Mouse (Mus musculus) neural tube, embryonic 12.5 days (tissue): ENCODE measurements at regions not wholly inside any gene's neighbourhood (a gene's known extent, or its start where the extent isn't known, plus 50 kb on each side); places are given as distances from the start of the nearest gene placed in this dataset.

Source experiments
- ATAC-seq: fragments of 200-750 bp; cut with Nextera tagmentation; 2 replicates; pipeline ENCODE4 v1.8.0; 2017; ENCODE audit warnings: low read depth, mild to moderate bottlenecking, moderate TSS enrichment, moderate library complexity; ENCODE audit not compliant: low FRiP score
- H3K27ac ChIP-seq: fragments of 300-500 bp; sonication (generic); 2 replicates; pipeline ENCODE4 v1.5.1; 2016
- H3K27me3 ChIP-seq: fragments of 300-500 bp; sonication (generic); replicated peaks from 2 replicates; pipeline ENCODE4 v1.6.1; 2016; ENCODE audit warnings: mild to moderate bottlenecking
- H3K36me3 ChIP-seq: fragments of 300-500 bp; sonication (generic); 2 replicates; pipeline ENCODE4 v1.6.1; 2016; ENCODE audit warnings: mild to moderate bottlenecking
- H3K4me1 ChIP-seq: fragments of 300-500 bp; sonication (generic); 2 replicates; pipeline ENCODE4 v1.6.1; 2016
- H3K4me2 ChIP-seq: fragments of 300-500 bp; sonication (generic); replicated peaks from 2 replicates; pipeline ENCODE4 v1.6.1; 2016; ENCODE audit warnings: mild to moderate bottlenecking
- H3K4me3 ChIP-seq: fragments of 300-500 bp; sonication (generic); 2 replicates; pipeline ENCODE4 v1.5.1; 2016
- H3K9ac ChIP-seq: fragments of 300-500 bp; sonication (generic); 2 replicates; pipeline ENCODE4 v1.6.1; 2016; ENCODE audit warnings: mild to moderate bottlenecking
- H3K9me3 ChIP-seq: fragments of 300-500 bp; sonication (generic); 2 replicates; pipeline ENCODE4 v1.6.1; 2016; ENCODE audit warnings: mild to moderate bottlenecking
- WGBS: fragments of 180-500 bp; shearing (Covaris S2); methylation state at CpG from one replicate; pipeline ENCODE4 v1.1.7; 2016; 5-methylcytosine and 5-hydroxymethylcytosine counted together

- Histone ChIP-seq H3K9ac (no peak overlapping the region), H3K9me3 (no peaks in the 10 kb centered on the region), H3K4me1 (no peaks in the 10 kb centered on the region), H3K27ac (no peak overlapping the region), H3K36me3 (no peaks in the 10 kb centered on the region), H3K4me3 (no peak overlapping the region), H3K4me2 (no peak overlapping the region), H3K27me3 (no peaks in the 10 kb centered on the region)
- no peak for ATAC-seq
- WGBS = 89% methylated on average over 3 of the region's 3 CpGs
Measured at GRCm38 (mm10) chr4:45746451-45746850, 52.4 kb upstream of the Aldh1b1 start.

GRCm38 (mm10) chr4:45745746-45746145 is 53.1 kb upstream of the Aldh1b1 start:
- 66% methylated on average over 9 of the region's 9 CpGs for WGBS
- Histone ChIP-seq H3K4me3 (no peak overlapping the region), H3K36me3 (no peaks in the 10 kb centered on the region), H3K9ac (no peak overlapping the region), H3K9me3 (no peaks in the 10 kb centered on the region), H3K4me2 (no peak overlapping the region), H3K27ac (no peak overlapping the region), H3K27me3 (no peaks in the 10 kb centered on the region), H3K4me1 (no peaks in the 10 kb centered on the region)
- ATAC-seq = no peak

GRCm38 (mm10) chr4:45744849-45745407 is 53.9 kb upstream of the Aldh1b1 start:
- H3K4me2 ChIP-seq = no peak overlapping the region
- H3K36me3 ChIP-seq = no peaks in the 10 kb centered on the region
- 89% methylated on average over 4 of the region's 4 CpGs for WGBS
- H3K27ac ChIP-seq = no peak overlapping the region
- ATAC-seq = no peak
- no peaks in the 10 kb centered on the region for H3K27me3 ChIP-seq
- H3K4me3 ChIP-seq = no peak overlapping the region
- no peaks in the 10 kb centered on the region for H3K4me1 ChIP-seq
- no peak overlapping the region for H3K9ac ChIP-seq
- no peaks in the 10 kb centered on the region for H3K9me3 ChIP-seq

- ATAC-seq = no peak
- Histone ChIP-seq H3K27ac (no peak overlapping the region), H3K9ac (no peak overlapping the region), H3K9me3 (no peaks in the 10 kb centered on the region), H3K36me3 (no peaks in the 10 kb centered on the region), H3K27me3 (no peaks in the 10 kb centered on the region), H3K4me1 (peaks cover 14% of the 10 kb centered on the region), H3K4me2 (no peak overlapping the region), H3K4me3 (no peak overlapping the region)
- 89% methylated on average over 12 of the region's 12 CpGs for WGBS
Measured at GRCm38 (mm10) chr4:45740779-45741365, 58.0 kb upstream of the Aldh1b1 start.

GRCm38 (mm10) chr4:45740319-45740718 is 58.5 kb upstream of the Aldh1b1 start:
- H3K4me3 ChIP-seq = no peak overlapping the region
- no peaks in the 10 kb centered on the region for H3K9me3 ChIP-seq
- H3K4me2 ChIP-seq = no peak overlapping the region
- 83% methylated on average over 5 of the region's 5 CpGs for WGBS
- H3K27ac ChIP-seq = no peak overlapping the region
- H3K36me3 ChIP-seq = no peaks in the 10 kb centered on the region
- H3K4me1 ChIP-seq = peaks cover 14% of the 10 kb centered on the region
- no peaks in the 10 kb centered on the region for H3K27me3 ChIP-seq
- no peak overlapping the region for H3K9ac ChIP-seq
- no peak for ATAC-seq

GRCm38 (mm10) chr4:45739696-45740095 is 59.1 kb upstream of the Aldh1b1 start:
- H3K9me3 ChIP-seq = no peaks in the 10 kb centered on the region
- no peak for ATAC-seq
- H3K27ac ChIP-seq = no peak overlapping the region
- no peaks in the 10 kb centered on the region for H3K27me3 ChIP-seq
- no peak overlapping the region for H3K4me2 ChIP-seq
- H3K4me1 ChIP-seq = peaks cover 14% of the 10 kb centered on the region
- H3K9ac ChIP-seq = no peak overlapping the region
- H3K4me3 ChIP-seq = no peak overlapping the region
- no peaks in the 10 kb centered on the region for H3K36me3 ChIP-seq
- WGBS = 82% methylated on average over 3 of the region's 3 CpGs

GRCm38 (mm10) chr4:45739168-45739567 is 59.7 kb upstream of the Aldh1b1 start:
- no peak overlapping the region for H3K4me2 ChIP-seq
- H3K27ac ChIP-seq = no peak overlapping the region
- no peaks in the 10 kb centered on the region for H3K9me3 ChIP-seq
- no peak overlapping the region for H3K4me3 ChIP-seq
- no peak overlapping the region for H3K9ac ChIP-seq
- no peak for ATAC-seq
- peaks cover 14% of the 10 kb centered on the region for H3K4me1 ChIP-seq
- H3K36me3 ChIP-seq = no peaks in the 10 kb centered on the region
- 59% methylated on average over 9 of the region's 9 CpGs for WGBS
- no peaks in the 10 kb centered on the region for H3K27me3 ChIP-seq

GRCm38 (mm10) chr4:45738746-45739145 is 60.1 kb upstream of the Aldh1b1 start:
- no peak overlapping the region for H3K9ac ChIP-seq
- H3K4me2 ChIP-seq = no peak overlapping the region
- no peaks in the 10 kb centered on the region for H3K36me3 ChIP-seq
- H3K4me1 ChIP-seq = peaks cover 14% of the 10 kb centered on the region
- no peaks in the 10 kb centered on the region for H3K9me3 ChIP-seq
- no peak overlapping the region for H3K4me3 ChIP-seq
- ATAC-seq = no peak
- no peaks in the 10 kb centered on the region for H3K27me3 ChIP-seq
- 50% methylated on average over 11 of the region's 11 CpGs for WGBS
- no peak overlapping the region for H3K27ac ChIP-seq

- H3K27me3 ChIP-seq = no peaks in the 10 kb centered on the region
- H3K4me3 ChIP-seq = no peak overlapping the region
- ATAC-seq = no peak
- WGBS = 30% methylated on average over 10 of the region's 10 CpGs
- no peaks in the 10 kb centered on the region for H3K36me3 ChIP-seq
- H3K4me1 ChIP-seq = peaks cover 14% of the 10 kb centered on the region
- H3K27ac ChIP-seq = no peak overlapping the region
- H3K4me2 ChIP-seq = no peak overlapping the region
- H3K9ac ChIP-seq = no peak overlapping the region
- H3K9me3 ChIP-seq = no peaks in the 10 kb centered on the region
Measured at GRCm38 (mm10) chr4:45736215-45736815, 62.5 kb upstream of the Aldh1b1 start.

- no peak overlapping the region for H3K9ac ChIP-seq
- H3K27me3 ChIP-seq = no peaks in the 10 kb centered on the region
- ATAC-seq = no peak
- H3K4me2 ChIP-seq = no peak overlapping the region
- no peaks in the 10 kb centered on the region for H3K9me3 ChIP-seq
- H3K27ac ChIP-seq = no peak overlapping the region
- H3K4me1 ChIP-seq = peaks cover 29% of the 10 kb centered on the region
- no peak overlapping the region for H3K4me3 ChIP-seq
- H3K36me3 ChIP-seq = no peaks in the 10 kb centered on the region
- WGBS = 91% methylated on average over 6 of the region's 6 CpGs
Measured at GRCm38 (mm10) chr4:45734011-45734410, 64.8 kb upstream of the Aldh1b1 start.

- Histone ChIP-seq H3K4me1 (peaks cover 41% of the 10 kb centered on the region), H3K27me3 (no peaks in the 10 kb centered on the region), H3K4me3 (no peak overlapping the region), H3K4me2 (no peak overlapping the region), H3K9ac (no peak overlapping the region), H3K9me3 (no peaks in the 10 kb centered on the region), H3K36me3 (no peaks in the 10 kb centered on the region), H3K27ac (no peak overlapping the region)
- WGBS = 36% methylated on average over 14 of the region's 14 CpGs
- no peak for ATAC-seq
Measured at GRCm38 (mm10) chr4:45730862-45731831, 67.7 kb upstream of the Aldh1b1 start.

- Histone ChIP-seq H3K9me3 (no peaks in the 10 kb centered on the region), H3K9ac (no peak overlapping the region), H3K4me1 (peaks cover 38% of the 10 kb centered on the region), H3K4me2 (no peak overlapping the region), H3K36me3 (no peaks in the 10 kb centered on the region), H3K27ac (no peak overlapping the region), H3K27me3 (no peaks in the 10 kb centered on the region), H3K4me3 (no peak overlapping the region)
- WGBS = 58% methylated on average over 4 of the region's 4 CpGs
- ATAC-seq = no peak
Measured at GRCm38 (mm10) chr4:45729801-45730200, 69.0 kb upstream of the Aldh1b1 start.
